Mouse (Mus musculus) frontal cortex, postnatal 36 days (tissue): Measurements from ENCODE around the gene Gmppa.

Experiments
- DNase-seq, 2 experiments: peaks; one replicate each; pipeline ENCODE4 v3.0.0; 2022; ENCODE audit warnings: low spot score in 2 of 2

Gene Gmppa

DNA sequence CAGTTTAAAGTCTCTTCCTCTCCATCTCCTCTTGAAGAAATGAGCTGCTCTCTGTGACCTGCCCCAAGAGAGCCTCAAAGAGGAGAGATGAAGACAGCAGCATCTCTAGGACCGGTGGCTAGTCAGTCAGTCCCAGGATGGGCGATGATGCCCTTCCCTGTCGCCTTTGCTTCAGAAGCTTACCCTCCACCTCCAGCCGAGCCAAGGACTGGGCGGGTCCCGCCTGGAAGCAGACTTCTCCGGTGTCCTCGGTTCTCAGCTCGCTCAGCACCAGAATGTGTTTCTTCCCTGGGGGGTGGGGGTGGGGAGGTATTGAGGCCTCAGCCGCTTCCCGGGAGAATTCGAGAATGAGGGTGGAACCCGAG is 51.3 kb downstream of the Gmppa start:
- no peak for DNase-seq

GRCm38 (mm10) chr1:75487405-75488161 is 51.9 kb downstream of the Gmppa start:
- peak; percentile 65 to 71 for DNase-seq

DNA sequence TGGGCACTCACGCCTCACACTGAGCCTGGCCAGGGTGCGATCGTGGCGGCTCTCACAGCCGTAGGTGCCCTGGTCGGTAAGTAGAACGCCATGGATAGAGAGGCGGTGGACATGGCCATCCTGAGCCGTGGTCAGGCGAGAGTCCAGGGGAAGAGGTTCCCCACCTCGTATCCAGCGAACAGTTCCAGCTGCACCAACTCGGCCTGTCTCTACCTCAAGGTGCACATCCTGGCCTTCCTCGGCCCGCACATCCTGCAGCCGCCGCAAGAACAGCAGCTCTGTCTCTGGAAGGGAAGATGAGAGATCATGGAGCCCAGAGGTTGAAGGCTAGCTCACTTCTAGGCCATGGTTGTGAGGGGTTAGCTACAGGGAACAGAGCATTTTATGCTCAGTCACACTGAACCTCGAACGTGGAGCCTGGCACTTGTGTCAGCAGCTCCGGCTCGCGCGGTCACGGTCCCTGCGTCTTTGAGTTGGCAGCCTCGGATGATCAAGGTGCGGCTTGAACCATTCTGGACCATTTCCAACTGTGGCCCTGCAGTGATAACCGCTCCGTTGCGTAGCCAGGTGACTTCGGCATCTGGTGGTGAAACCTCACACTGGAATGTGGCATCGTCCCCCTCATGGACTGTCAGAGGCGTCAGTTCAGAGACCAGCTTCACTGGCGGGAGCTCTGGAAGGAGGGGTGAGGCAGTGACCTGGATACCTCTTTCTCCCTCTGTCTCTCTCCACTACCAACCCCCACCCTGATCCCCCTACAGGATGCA is 55.2 kb downstream of the Gmppa start:
- DNase-seq: no peak

DNA sequence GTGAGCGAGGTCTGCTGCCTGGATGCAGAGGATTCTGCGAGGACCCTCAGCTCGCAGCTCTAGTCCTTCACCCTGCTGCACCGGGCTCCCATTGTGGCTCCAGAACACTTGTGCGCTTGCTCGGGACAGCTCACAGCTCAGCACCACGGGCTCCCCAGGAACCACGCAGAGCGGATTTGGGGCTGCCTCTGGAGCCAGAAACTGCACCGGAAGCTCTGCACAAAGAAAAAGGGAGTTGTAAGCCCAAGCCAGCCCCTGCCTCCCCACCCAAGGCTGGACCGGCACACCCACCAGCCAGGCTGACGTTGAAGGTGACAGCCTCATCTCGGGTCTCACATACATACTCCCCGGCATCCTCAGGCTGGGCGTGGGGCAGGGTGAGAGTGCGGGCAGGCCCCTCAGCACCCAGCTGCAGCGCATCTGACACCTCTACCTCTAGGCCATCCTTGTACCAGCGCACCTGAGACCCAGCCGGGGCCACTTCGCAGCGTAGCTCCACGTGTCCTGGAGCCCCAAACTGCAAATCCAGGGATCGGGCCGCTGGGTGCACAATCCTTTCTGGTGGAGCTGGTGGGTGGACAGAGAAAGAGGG is 56.9 kb downstream of the Gmppa start:
- DNase-seq: no peak
